Mouse (Mus musculus) embryonic fibroblast, embryonic 13.5 days (primary cell): Measurements from ENCODE around the gene Il17rd.

Source experiments
- CTCF ChIP-seq: IDR thresholded peaks from 2 replicates; pipeline ENCODE4 v1.5.1; 2011; ENCODE audit warnings: mild to moderate bottlenecking, control low read depth, low read length, moderate library complexity, borderline replicate concordance; ENCODE audit not compliant: insufficient read depth
- POLR2A ChIP-seq: IDR thresholded peaks from 2 replicates; pipeline ENCODE4 v1.6.1; 2011; ENCODE audit warnings: low read depth, mild to moderate bottlenecking, control low read depth, low read length, moderate library complexity

GRCm38 (mm10) chr14:27156032-27156431, 117.3 kb downstream of the Il17rd start:
- no peak for TF ChIP-seq CTCF
- TF ChIP-seq POLR2A = no peak
